Mouse (Mus musculus): ENCODE measurements around the gene Atp2a2.

GRCm38 (mm10) chr5:122430036-122430775 is 71.8 kb downstream of the Atp2a2 start:
- TF ChIP-seq CTCF (IDR thresholded peaks at IDR 0.05; ENCODE audit: extremely low read depth, insufficient read depth, insufficient read length, insufficient replicate concordance) (no peak), POLR2A (IDR thresholded peaks at IDR 0.05; ENCODE audit: low read depth, low read length) (no peak)

Measured in spleen, adult 2 months (tissue).